Mouse (Mus musculus): ENCODE results near the gene Anks4b.

DNA sequence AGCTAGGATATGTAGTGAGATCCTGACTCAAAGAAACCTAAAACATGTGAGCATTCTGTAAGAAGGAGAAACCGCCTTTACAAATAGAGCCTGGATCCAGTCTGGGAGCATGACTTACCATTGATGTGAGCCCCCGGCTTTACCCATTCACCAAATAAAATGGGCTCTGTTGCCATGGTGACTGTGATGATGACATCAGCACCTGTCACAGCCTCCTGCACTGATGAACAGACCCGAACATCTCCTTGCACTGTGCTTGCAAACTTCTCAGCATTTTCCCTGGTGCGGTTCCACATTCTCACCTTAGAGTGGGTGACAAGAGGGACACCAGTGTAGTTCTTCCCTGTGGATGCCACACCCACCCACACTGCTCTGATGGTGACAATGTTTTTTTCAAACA lies 21.5 kb downstream of the Anks4b start:
- TF ChIP-seq TCF12 (IDR thresholded peaks at IDR 0.05; ENCODE audit: low read depth, low read length) (no peak), CTCF (IDR thresholded peaks at IDR 0.05 in 2 of 3, conservative IDR thresholded peaks at IDR 0.05 in 1 of 3; ENCODE audit: control insufficient read depth in 1 of 3, insufficient read depth in 1 of 3, low read depth in 2 of 3, low read length in 3 of 3, poor library complexity in 1 of 3, severe bottlenecking in 1 of 3) (no peak), POLR2AphosphoS5 (IDR thresholded peaks at IDR 0.05; ENCODE audit: borderline replicate concordance, low read depth, low read length) (no peak), SMC3 (IDR thresholded peaks at IDR 0.05; ENCODE audit: low read depth, low read length) (no peak), POLR2A (IDR thresholded peaks at IDR 0.05; ENCODE audit: control insufficient read depth in 1 of 2, insufficient read depth in 1 of 2, low read depth in 1 of 2, low read length in 2 of 2, poor library complexity in 1 of 2) (no peak), MYC (IDR thresholded peaks at IDR 0.05; ENCODE audit: low read depth, low read length) (no peak), MAZ (IDR thresholded peaks at IDR 0.05; ENCODE audit: low read depth, low read length) (no peak), E2F4 (IDR thresholded peaks at IDR 0.05; ENCODE audit: borderline replicate concordance, low read depth, low read length) (no peak), POLR2AphosphoS2 (IDR thresholded peaks at IDR 0.05; ENCODE audit: low read length) (no peak)

Measured in MEL (cell line).